Mouse (Mus musculus): Measurements from ENCODE around the gene Itgb8. TPM values are rescaled to one million over a fixed set of nuclear protein-coding genes. Genes with fewer than 3 reads are reported as not detected.

Gene Itgb8
- polyA plus RNA-seq, 1 experiment from 2014 or later, result 3.5 TPM

- Histone ChIP-seq H3K27ac (replicated peaks; ENCODE audit: low read depth, low read length) (no peak overlapping the region), H3K36me3 (ENCODE audit: control insufficient read depth, insufficient read depth, low read length) (peaks cover 19% of the 10 kb centered on the region; the same call in 1 of the 2 replicates), H3K4me2 (ENCODE audit: low read depth, low read length) (no peak overlapping the region), H3K4me1 (ENCODE audit: control insufficient read depth, insufficient read depth, low read length) (no peaks in the 10 kb centered on the region), H3K9me3 (ENCODE audit: control insufficient read depth, low read length) (no peaks in the 10 kb centered on the region), H3K27me3 (replicated peaks; ENCODE audit: control insufficient read depth, insufficient read depth, low read length) (no peaks in the 10 kb centered on the region), H3K4me3 (ENCODE audit: low read depth, low read length) (no peak overlapping the region), H3K9ac (ENCODE audit: low read depth, low read length) (no peak overlapping the region)
- DNase-seq (ENCODE audit: low spot score) (no peak), ATAC-seq (ENCODE audit: low read depth) (no peak)
- WGBS, result 66% methylated on average over 1 of the region's 1 CpGs
Observed at GRCm38 (mm10) chr12:119164672-119165071, 73.9 kb downstream of the Itgb8 start.

DNA sequence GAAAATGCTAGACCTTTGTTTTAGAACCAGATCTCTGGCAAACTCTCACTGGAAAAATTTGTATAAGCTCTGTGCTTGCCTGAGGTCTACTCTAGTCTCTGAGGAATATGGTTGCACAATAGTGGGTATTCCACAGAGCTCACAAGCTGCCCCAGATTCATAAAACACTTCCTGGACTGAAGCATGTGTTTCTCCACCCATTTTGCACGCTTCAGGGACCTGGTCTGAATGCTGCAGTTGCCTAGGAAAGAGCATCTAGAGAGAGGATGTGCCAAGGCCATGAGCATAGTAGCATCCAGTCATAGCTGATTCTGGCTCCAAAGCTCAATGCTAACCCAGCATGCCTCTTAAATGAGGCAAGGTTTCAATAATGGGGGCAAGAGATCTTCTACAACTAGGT lies 74.4 kb downstream of the Itgb8 start:
- Histone ChIP-seq H3K4me2 (ENCODE audit: low read depth, low read length) (no peak overlapping the region), H3K36me3 (ENCODE audit: control insufficient read depth, insufficient read depth, low read length) (peaks cover 19% of the 10 kb centered on the region; the same call in 1 of the 2 replicates), H3K4me1 (ENCODE audit: control insufficient read depth, insufficient read depth, low read length) (no peaks in the 10 kb centered on the region), H3K27ac (replicated peaks; ENCODE audit: low read depth, low read length) (no peak overlapping the region), H3K4me3 (ENCODE audit: low read depth, low read length) (no peak overlapping the region), H3K9me3 (ENCODE audit: control insufficient read depth, low read length) (no peaks in the 10 kb centered on the region), H3K27me3 (replicated peaks; ENCODE audit: control insufficient read depth, insufficient read depth, low read length) (no peaks in the 10 kb centered on the region), H3K9ac (ENCODE audit: low read depth, low read length) (no peak overlapping the region)
- ATAC-seq (ENCODE audit: low read depth), result peak; percentile 79; the same call in 1 of the 2 replicates
- DNase-seq (ENCODE audit: low spot score), result peak; percentile 36
- WGBS, result 52% methylated on average over 1 of the region's 1 CpGs

DNA sequence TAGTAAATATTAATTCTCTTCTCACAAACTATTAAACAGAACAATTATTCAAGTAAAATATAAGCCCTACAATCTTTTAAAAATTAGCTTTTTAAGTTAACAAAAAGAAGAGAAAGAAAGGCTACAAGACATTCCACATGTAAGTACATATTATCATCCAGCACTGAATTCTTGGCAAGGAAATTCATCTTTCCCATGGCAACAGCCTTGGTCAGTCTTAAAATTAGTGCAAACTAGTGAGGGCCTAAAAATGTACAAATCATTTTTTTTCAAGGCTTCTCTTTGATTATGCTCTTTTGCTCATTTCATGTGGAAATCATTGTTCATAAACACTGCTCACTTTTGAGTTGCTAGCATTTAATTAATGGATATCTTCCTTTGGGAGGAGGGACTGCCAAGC lies 77.8 kb downstream of the Itgb8 start:
- Histone ChIP-seq H3K4me1 (ENCODE audit: control insufficient read depth, insufficient read depth, low read length) (no peaks in the 10 kb centered on the region), H3K9ac (ENCODE audit: low read depth, low read length) (no peak overlapping the region), H3K4me2 (ENCODE audit: low read depth, low read length) (no peak overlapping the region), H3K4me3 (ENCODE audit: low read depth, low read length) (no peak overlapping the region), H3K36me3 (ENCODE audit: control insufficient read depth, insufficient read depth, low read length) (peaks cover 9% of the 10 kb centered on the region; the same call in 1 of the 2 replicates), H3K9me3 (ENCODE audit: control insufficient read depth, low read length) (no peaks in the 10 kb centered on the region), H3K27me3 (replicated peaks; ENCODE audit: control insufficient read depth, insufficient read depth, low read length) (no peaks in the 10 kb centered on the region), H3K27ac (replicated peaks; ENCODE audit: low read depth, low read length) (no peak overlapping the region)
- ATAC-seq (ENCODE audit: low read depth), result no peak
- no peak for DNase-seq (ENCODE audit: low spot score)

GRCm38 (mm10) chr12:119159254-119159933 lies 79.2 kb downstream of the Itgb8 start:
- Histone ChIP-seq H3K4me1 (ENCODE audit: control insufficient read depth, insufficient read depth, low read length) (no peaks in the 10 kb centered on the region), H3K36me3 (ENCODE audit: control insufficient read depth, insufficient read depth, low read length) (0 out of 2 replicates have a peak, but pooled peaks cover 8% of the 10 kb centered on the region), H3K4me2 (ENCODE audit: low read depth, low read length) (no peak overlapping the region), H3K4me3 (ENCODE audit: low read depth, low read length) (no peak overlapping the region), H3K27ac (replicated peaks; ENCODE audit: low read depth, low read length) (no peak overlapping the region), H3K9ac (ENCODE audit: low read depth, low read length) (no peak overlapping the region), H3K9me3 (ENCODE audit: control insufficient read depth, low read length) (no peaks in the 10 kb centered on the region), H3K27me3 (replicated peaks; ENCODE audit: control insufficient read depth, insufficient read depth, low read length) (no peaks in the 10 kb centered on the region)
- no peak for DNase-seq (ENCODE audit: low spot score)
- WGBS, result 39% methylated on average over 4 of the region's 4 CpGs
- no peak for ATAC-seq (ENCODE audit: low read depth)

DNA sequence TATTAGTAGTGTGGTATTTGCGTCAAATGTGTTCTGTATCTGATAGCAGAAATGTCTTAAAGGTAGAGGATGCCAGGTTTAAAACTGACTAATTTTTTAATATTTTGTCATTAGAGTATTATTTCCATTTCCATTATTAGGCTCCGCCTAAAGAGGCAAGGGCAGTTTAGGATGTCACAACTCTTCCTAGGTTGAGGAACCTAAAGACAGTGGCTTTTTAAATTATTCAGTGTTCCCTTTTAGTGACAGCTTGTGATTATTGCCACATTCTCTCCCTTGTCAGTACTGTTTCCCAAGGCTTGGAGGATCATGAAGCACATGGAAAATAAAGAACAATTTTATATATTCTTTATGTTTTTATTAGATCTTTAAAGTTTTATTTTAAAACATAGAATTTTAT lies 80.9 kb downstream of the Itgb8 start:
- no peaks in the 10 kb centered on the region for H3K9me3 ChIP-seq (ENCODE audit: control insufficient read depth, low read length)
- H3K27ac ChIP-seq (replicated peaks; ENCODE audit: low read depth, low read length), result no peak overlapping the region

GRCm38 (mm10) chr12:119157068-119157467 lies 81.5 kb downstream of the Itgb8 start:
- H3K9me3 ChIP-seq (ENCODE audit: control insufficient read depth, low read length), result no peaks in the 10 kb centered on the region
- no peaks in the 10 kb centered on the region for H3K4me1 ChIP-seq (ENCODE audit: control insufficient read depth, insufficient read depth, low read length)
- no peak overlapping the region for H3K4me2 ChIP-seq (ENCODE audit: low read depth, low read length)
- no peak overlapping the region for H3K4me3 ChIP-seq (ENCODE audit: low read depth, low read length)
- no peak overlapping the region for H3K9ac ChIP-seq (ENCODE audit: low read depth, low read length)
- WGBS, result 90% methylated on average over 3 of the region's 3 CpGs
- H3K27ac ChIP-seq (replicated peaks; ENCODE audit: low read depth, low read length), result no peak overlapping the region
- H3K36me3 ChIP-seq (ENCODE audit: control insufficient read depth, insufficient read depth, low read length), result no peaks in the 10 kb centered on the region
- DNase-seq (ENCODE audit: low spot score) (no peak), ATAC-seq (ENCODE audit: low read depth) (no peak)
- no peaks in the 10 kb centered on the region for H3K27me3 ChIP-seq (replicated peaks; ENCODE audit: control insufficient read depth, insufficient read depth, low read length)

More for the DNA sequence above, 80.9 kb downstream of the Itgb8 start:
- Histone ChIP-seq H3K27me3 (replicated peaks; ENCODE audit: control insufficient read depth, insufficient read depth, low read length) (no peaks in the 10 kb centered on the region), H3K9ac (ENCODE audit: low read depth, low read length) (no peak overlapping the region), H3K4me2 (ENCODE audit: low read depth, low read length) (no peak overlapping the region), H3K4me3 (ENCODE audit: low read depth, low read length) (no peak overlapping the region), H3K4me1 (ENCODE audit: control insufficient read depth, insufficient read depth, low read length) (no peaks in the 10 kb centered on the region), H3K36me3 (ENCODE audit: control insufficient read depth, insufficient read depth, low read length) (0 out of 2 replicates have a peak, but pooled peaks cover 4% of the 10 kb centered on the region)
- 90% methylated on average over 2 of the region's 2 CpGs for WGBS
- DNase-seq (ENCODE audit: low spot score) (no peak), ATAC-seq (ENCODE audit: low read depth) (no peak)

DNA sequence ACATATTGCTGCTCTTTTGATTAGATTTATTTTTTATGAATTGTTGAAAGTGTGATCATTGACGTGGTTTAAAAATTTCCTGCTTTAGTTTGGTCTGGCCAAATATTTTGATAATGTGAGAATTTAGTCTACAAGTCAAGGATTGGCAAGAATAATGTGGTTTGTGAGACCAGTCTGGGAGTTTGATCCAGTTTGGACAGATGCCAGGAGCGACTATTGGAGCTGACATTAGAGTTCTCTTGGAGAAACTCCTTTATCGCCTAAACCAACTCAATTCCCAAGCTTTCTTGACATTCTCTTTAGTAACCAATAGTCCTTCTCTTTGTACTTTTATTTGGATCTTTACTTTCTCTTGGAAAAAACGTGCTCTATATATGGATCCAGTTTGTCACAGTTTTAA lies 83.0 kb downstream of the Itgb8 start:
- no peak overlapping the region for H3K4me3 ChIP-seq (ENCODE audit: low read depth, low read length)
- peak; percentile 61 for DNase-seq (ENCODE audit: low spot score)
- H3K27me3 ChIP-seq (replicated peaks; ENCODE audit: control insufficient read depth, insufficient read depth, low read length), result no peaks in the 10 kb centered on the region
- H3K4me1 ChIP-seq (ENCODE audit: control insufficient read depth, insufficient read depth, low read length), result no peaks in the 10 kb centered on the region
- no peak overlapping the region for H3K4me2 ChIP-seq (ENCODE audit: low read depth, low read length)
- no peak overlapping the region for H3K9ac ChIP-seq (ENCODE audit: low read depth, low read length)
- 53% methylated on average over 4 of the region's 4 CpGs for WGBS
- H3K9me3 ChIP-seq (ENCODE audit: control insufficient read depth, low read length), result no peaks in the 10 kb centered on the region
- H3K27ac ChIP-seq (replicated peaks; ENCODE audit: low read depth, low read length), result no peak overlapping the region
- no peaks in the 10 kb centered on the region for H3K36me3 ChIP-seq (ENCODE audit: control insufficient read depth, insufficient read depth, low read length)
- ATAC-seq (ENCODE audit: low read depth), result no peak

DNA sequence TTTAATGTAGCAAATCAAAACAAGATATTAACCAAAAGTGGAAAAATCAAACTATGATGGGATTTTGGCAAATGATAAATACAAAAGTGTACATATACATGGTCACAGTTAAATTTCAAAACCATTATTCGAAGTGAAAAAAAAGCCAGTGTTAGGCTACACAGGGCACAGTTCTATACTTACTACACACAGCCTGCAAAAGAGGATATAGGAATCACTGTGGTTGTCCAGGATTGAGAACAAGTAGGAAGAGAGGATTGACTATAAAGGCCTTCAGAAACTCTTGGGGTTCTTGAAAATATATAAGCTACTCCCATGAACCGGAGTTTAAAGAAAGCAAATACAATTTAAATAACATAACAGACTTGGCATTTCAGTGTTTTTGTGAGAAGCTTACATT lies 87.6 kb downstream of the Itgb8 start:
- Histone ChIP-seq H3K4me3 (ENCODE audit: low read depth, low read length) (no peak overlapping the region), H3K4me2 (ENCODE audit: low read depth, low read length) (no peak overlapping the region), H3K9me3 (ENCODE audit: control insufficient read depth, low read length) (no peaks in the 10 kb centered on the region), H3K4me1 (ENCODE audit: control insufficient read depth, insufficient read depth, low read length) (no peaks in the 10 kb centered on the region), H3K36me3 (ENCODE audit: control insufficient read depth, insufficient read depth, low read length) (no peaks in the 10 kb centered on the region), H3K27me3 (replicated peaks; ENCODE audit: control insufficient read depth, insufficient read depth, low read length) (no peaks in the 10 kb centered on the region), H3K27ac (replicated peaks; ENCODE audit: low read depth, low read length) (no peak overlapping the region), H3K9ac (ENCODE audit: low read depth, low read length) (no peak overlapping the region)
- no peak for DNase-seq (ENCODE audit: low spot score)
- 86% methylated on average over 2 of the region's 2 CpGs for WGBS
- ATAC-seq (ENCODE audit: low read depth), result no peak

GRCm38 (mm10) chr12:119147753-119148152 lies 90.8 kb downstream of the Itgb8 start:
- DNase-seq (ENCODE audit: low spot score) (no peak), ATAC-seq (ENCODE audit: low read depth) (no peak)
- H3K9me3 ChIP-seq (ENCODE audit: control insufficient read depth, low read length), result no peaks in the 10 kb centered on the region
- H3K27ac ChIP-seq (replicated peaks; ENCODE audit: low read depth, low read length), result no peak overlapping the region
- no peaks in the 10 kb centered on the region for H3K4me1 ChIP-seq (ENCODE audit: control insufficient read depth, insufficient read depth, low read length)
- H3K36me3 ChIP-seq (ENCODE audit: control insufficient read depth, insufficient read depth, low read length), result no peaks in the 10 kb centered on the region
- H3K27me3 ChIP-seq (replicated peaks; ENCODE audit: control insufficient read depth, insufficient read depth, low read length), result no peaks in the 10 kb centered on the region
- no peak overlapping the region for H3K4me3 ChIP-seq (ENCODE audit: low read depth, low read length)
- no peak overlapping the region for H3K9ac ChIP-seq (ENCODE audit: low read depth, low read length)
- no peak overlapping the region for H3K4me2 ChIP-seq (ENCODE audit: low read depth, low read length)
- 61% methylated on average over 3 of the region's 3 CpGs for WGBS
